Mouse (Mus musculus) gastrocnemius, postnatal 4 days (tissue): ENCODE results near the gene Hoxb2. TPM values are rescaled to one million over a fixed set of nuclear protein-coding genes. Genes with fewer than 3 reads are reported as not detected.

Experiments
- DNase-seq, 2 experiments: peaks; one replicate each; pipeline ENCODE4 v3.0.0; 2021 to 2022; ENCODE audit warnings: low spot score in 2 of 2, mixed read lengths in 2 of 2
- total RNA-seq, 2 experiments: library from RNA; stranded (reverse); gene quantifications; 2 replicates each; pipeline ENCODE4 v1.2.3; 2021

Hoxb2 gene
- total RNA-seq, 2 experiments from 2014 or later, result 0.44 to 0.93 TPM

DNA sequence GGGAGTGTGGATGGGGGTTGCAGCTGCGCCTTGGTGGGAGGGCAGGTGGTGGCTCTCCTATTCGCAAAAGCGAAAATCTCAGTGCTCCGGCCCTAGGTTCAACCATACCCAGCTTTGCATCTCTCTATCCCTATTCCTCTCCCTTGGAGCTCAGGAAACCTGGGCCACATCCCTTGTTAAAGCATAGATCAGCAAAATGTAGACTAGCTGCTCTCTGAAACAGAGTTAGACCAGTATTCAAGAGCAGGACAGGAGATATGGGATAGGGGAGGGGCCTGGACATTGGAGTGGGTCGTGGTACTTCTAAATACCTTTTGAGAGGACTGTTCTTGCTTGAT, 35.0 kb upstream of the Hoxb2 start:
- DNase-seq, result no peak

DNA sequence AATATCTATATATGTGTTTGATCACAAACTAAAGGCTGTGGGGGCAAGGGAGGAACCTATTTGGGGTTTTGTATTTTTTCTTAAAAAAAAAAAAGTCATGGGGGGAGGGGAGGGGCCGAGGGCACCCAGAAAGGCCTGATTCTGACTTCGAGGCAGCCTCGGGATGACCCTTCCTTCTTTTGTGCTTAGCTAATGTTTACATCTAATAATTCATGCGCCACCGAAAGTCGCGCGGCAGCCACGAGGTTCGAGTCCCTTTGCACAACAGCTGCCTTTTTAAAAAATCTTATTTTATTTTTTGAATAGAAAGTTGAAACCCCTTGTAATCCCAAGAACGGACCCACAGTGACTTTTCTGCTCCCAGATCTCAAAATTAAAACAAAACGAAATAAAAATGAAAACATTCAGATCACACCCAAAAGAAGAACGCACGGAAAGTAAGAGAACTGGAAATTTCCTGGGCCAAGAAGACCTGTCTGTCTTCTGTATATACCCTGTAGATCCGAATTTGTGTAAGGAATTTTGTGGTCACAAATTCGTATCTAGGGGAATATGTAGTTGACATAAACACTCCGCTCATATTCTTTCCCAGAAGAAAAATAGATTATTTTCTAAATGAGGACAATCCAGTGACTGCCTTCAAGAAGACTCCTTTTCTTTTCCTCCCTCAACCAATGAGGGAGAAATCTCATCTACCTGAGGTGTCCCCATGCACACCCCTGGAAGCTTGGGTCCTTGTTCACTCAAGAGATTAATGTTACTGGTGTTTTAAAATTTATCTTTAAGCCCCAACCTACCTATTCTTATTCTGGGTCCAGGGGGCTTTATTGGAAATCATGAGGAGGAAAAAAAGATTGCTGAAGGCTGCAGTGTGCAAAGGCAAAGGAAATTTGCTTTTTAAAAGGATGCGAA, 33.4 kb upstream of the Hoxb2 start:
- DNase-seq, result no peak

DNA sequence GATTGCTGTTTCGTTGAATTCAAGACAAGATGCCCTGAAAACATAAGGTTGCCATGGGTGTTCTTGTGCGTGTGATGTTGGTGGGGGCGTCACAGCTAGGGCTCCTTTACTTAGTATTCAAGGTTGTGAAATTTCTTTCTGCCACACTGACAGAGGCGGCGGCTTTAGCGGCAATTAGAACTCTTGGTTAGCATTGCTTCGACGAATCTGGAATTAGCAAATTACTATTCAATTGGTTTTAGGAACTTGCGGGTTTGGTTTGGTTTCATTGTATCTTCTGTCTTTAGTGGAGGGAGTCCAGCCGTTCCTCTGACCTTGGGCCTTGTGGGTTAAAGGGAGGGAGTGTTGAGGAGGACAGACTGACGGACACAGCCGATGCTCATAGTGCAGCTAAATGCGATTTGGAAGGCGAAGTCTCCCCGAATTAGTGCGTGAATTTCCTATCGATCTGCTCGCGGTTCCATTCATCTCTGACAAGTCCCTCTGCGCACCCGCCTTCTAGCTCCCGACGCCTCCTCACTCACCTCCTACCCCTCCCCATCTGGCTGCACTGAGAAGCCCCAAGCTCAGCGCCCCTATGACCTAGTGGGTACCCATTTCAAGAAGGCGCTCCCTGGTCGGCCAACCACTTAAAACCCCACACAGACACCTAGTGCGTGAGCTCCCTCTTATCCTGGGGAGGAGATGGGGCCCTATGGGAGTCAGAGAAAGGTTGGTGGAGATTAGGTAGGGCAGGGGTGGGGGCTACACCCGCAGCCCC, 32.5 kb upstream of the Hoxb2 start, which contains the start of gene Hoxb4:
TSS of gene Hoxb4 (plus strand) at position 660 of the 760 bp plus-strand sequence.
- DNase-seq, result no peak

DNA sequence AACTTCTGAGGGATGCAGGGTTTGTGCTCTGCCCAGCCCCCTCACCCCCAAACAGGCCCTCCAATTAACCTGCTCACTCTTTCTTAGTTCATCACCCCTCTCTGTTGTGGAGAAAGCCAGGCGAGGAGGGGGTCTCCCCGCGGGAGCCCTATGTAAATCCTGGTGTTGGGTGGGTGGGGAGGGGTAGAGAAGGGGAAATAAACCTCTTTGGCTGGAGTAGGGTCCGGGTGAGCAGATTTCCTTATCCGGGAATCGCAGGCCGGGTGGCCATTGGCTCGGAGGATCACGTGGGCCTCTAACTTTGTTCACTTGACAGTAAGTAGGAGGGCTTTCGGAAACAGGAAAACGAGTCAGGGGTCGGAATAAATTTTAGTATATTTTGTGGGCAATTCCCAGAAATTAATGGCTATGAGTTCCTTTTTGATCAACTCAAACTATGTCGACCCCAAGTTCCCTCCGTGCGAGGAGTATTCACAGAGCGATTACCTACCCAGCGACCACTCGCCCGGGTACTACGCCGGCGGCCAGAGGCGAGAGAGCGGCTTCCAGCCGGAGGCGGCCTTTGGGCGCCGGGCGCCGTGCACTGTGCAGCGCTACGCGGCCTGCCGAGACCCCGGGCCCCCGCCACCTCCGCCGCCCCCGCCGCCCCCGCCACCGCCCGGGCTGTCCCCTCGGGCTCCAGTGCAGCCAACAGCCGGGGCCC, 31.8 kb upstream of the Hoxb2 start:
- no peak for DNase-seq

DNA sequence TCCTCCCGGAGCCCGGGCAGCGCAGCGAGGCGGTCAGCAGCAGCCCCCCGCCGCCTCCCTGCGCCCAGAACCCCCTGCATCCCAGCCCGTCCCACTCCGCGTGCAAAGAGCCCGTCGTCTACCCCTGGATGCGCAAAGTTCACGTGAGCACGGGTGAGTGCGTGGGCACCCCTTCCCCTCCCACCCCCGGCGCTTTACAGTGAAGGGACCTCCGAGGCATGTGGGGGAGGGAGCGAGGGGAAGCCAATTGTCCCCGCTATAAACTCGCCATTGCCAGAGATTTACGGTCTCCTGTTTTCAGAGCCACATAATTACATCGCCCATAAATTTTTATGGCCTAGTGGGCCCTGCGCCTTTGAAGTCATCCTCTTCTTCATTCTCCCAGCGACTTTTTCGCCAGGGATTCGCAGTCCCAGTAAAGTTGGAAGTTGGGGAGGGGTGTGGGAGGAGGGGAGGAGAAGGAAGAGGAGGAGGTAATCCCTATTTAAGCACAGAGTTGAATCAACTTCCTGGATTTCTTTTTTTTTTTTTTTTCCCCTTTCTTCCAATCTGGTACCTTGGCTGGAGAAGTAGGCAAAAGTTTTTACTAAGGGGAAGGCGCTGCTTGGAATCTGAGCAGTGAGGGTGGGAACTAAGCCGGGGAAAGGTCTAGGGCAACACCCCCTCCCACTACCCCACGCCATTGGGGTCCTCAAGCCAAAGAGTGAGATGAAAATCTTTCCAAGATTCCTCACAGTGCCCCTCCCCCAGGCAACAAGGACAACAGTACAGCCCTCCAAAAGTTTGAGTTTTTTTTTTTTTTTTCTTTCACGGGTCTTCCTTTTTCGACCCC, 31.0 kb upstream of the Hoxb2 start:
- DNase-seq, result no peak

DNA sequence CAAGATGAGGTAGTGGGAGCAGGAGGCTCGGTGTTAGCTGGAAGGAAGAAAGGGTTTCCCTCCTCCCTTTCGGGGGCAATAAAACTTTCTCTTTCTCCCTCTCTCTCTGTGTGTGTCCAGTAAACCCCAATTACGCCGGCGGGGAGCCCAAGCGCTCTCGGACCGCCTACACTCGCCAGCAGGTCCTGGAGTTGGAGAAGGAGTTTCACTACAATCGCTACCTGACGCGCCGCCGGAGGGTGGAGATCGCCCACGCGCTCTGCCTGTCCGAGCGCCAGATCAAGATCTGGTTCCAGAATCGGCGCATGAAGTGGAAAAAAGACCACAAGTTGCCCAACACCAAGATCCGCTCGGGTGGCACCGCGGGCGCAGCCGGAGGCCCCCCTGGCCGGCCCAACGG, 30.4 kb upstream of the Hoxb2 start:
- DNase-seq, result no peak

DNA sequence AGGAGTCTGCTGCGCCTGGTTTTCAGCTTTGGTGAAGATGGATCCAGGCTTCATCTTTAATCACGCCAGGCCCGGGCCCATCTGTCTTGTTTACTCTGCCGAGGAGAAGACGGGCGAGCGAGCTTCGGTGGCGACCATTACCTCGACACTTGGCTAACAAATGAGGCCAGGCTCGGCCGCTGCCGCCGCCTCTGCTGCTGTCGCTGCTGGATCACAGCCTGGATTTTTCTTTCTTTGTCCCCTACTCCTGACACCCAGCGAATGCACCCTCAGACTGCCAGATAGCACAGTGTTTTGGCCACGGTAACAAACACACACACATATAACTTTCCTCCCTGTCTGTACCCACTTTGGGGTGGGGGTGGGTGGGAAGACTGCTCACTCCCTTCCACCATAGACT, 29.6 kb upstream of the Hoxb2 start:
- DNase-seq, result no peak

DNA sequence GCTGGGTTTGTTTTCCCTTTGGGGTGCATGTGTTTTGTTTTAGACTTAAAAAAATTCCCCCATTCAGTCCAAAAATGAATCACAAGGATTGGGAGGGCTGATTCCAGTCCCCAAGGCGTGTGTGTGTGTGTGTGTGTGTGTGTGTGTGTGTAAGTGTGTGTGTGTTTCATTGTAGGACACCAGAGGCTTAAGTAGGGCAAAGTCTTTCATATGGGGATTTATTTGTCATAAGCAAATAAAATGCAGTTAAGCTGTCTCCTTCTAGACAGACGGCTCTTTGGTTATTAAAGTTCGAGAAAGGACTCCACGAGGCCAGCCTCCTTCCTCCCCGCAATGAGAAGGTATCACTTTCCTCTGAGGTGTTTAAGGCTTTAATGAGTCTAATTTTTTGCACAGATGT, 28.5 kb upstream of the Hoxb2 start:
- DNase-seq, result no peak

DNA sequence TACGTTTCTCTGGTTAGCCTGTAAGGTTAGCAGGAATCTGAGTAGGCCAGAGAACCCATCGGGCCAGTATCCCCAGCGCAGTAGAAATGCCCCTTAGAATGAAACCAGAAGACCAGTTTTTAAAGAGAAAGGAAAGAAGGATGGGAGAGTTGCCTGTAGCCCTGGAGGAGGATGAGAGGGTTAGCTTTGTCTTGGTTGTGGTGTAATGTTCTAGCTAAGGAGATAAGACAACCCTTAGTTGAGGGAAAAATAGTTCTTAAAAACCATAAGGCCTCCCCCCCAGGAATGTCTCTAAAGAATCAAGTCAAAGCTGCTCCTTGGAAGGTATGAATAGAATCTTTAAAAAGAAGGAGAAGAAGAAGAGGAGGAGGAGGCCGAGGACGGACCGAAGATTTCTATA, 27.6 kb upstream of the Hoxb2 start:
- no peak for DNase-seq

DNA sequence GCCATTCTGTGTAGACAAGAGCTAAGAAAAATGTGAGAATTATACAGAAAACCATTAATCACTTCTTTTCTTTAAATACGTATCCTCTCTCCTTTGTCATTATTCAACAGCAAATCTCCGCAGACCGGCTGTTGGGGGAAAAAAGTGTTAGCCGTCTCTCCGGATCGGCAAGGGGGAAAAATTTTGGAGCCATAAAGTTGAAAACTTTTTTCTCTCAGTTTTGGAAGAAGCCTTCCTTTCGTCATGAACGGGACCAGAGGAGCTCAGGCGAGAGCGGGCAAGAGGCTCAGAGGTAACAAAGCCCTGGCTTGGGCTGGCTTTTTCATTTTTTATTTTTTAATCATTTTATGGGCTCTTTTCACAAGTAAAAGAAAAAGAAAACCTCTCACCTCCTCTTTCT, 27.2 kb upstream of the Hoxb2 start, which contains the start of gene Hoxb3:
TSS of gene Hoxb3 (plus strand) at position 173 of the 400 bp plus-strand sequence.
- DNase-seq, result no peak

DNA sequence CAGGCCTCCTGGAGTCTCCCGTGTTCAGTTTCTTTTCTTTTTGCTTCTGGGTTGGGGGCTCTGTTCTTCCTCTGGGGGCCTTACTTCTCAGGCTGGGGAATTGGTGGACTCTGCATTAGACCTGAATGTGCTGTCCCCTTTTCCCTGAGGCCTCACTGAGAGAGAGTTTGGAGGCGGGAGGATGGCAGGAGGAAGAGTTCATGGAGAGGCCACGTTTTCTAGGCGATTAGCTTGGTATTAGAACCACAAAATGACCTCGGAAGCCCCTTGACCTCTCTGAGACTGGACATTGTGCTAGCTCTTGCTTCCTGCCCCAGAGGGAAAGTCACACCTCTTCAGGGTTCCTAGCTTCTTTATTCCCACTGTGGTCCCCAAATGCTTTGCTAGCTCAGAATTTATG, 26.2 kb upstream of the Hoxb2 start:
- no peak for DNase-seq

DNA sequence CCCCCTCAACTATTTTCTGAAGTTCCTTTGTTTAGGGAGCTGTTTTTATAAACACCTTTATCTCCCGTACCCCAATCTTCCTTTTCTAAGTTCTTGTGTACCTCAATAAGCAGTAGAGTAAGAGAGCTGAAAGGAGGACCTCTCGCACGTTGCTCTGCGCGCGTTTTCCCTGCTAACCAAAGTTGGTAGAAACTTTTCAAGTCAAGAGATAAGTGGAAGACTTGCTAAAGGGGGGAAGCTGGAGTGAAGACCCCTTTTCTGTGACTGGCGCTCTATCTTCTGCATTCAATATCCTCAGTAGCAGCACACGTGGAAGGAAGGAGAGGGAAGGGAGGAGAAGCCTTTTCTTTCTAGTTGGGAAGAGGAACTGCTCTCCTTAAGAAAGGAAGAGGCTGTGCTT, 25.4 kb upstream of the Hoxb2 start:
- no peak for DNase-seq

DNA sequence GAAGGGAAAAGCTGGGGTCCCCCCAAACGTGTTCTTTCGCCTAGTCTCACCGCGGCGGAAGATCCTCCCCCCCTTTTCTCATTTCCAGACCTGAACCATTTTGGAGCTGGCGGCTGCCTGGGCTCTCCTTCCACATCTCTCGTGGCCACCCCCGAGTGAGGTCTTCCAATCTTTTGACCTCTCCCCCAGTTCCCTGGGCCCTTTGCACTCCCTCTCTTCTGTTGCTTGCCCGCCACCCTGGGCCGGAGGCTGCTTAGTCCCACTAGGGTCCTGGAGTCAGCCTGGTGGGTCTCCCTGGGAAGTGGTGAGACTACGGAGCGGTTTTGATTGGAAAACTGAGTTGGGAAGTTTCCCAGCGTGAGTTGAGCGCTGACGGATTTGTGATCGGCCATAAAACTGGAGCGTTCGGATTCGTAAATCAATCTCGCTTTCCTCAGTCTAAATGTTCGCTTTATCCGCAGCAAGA, 24.5 kb upstream of the Hoxb2 start:
- DNase-seq, result no peak

DNA sequence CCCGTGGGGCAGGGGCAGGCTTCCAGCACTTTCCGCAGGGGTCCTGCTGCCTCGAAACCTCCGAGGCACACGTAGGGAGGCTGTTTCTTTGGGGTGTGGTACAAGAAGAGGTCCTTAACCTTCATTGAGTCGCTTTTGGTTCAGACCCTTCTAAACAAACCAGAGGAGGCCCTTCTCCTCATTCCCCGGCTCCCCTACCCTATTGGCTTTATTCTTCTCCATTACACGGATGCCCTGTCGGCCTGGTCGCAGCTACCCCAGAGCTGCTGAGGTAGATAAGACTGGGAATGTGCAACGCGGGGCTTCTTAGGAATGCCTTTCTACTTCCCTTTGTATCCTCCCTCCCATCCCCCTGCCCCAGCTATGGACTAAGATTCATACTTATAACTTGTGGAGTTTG, 23.6 kb upstream of the Hoxb2 start:
- DNase-seq, result no peak

DNA sequence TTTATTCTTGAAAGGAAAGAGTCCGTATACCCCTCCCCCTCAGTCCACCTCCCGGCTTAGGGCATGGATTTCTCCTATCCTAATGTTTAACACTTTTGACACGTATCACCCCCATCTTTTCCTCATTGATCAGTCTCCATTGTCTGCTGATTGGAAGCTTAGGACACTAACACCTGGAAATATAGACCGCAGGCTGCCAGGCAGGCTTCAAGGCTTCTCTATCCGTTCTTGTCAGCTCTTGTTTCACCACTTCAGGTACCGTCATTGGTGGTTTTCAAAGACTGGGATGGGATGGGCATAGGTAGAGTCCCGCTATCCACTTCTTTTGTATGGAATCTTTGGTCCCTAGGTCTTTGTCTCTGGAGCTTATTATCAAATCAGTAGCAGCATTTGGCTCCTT, 23.2 kb upstream of the Hoxb2 start:
- no peak for DNase-seq

DNA sequence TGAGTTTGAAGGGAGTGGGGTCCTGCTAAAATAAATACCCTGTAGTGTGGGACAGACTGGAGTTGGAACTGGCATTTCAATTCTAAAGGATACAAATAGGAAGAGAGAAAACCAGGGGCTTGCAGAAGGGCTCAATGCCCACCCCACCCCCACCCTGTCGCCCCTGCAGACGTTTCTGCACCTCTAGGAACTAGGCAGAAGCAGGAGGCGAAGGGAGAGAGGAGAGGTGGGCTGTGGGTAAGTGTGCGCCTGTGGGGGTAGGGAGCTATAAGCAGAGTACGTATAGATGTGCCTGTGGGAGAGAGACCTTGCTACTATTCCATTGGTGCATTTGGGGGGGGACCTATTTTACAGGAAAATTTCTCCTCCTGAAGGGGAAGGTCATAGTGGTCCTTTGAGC, 22.6 kb upstream of the Hoxb2 start:
- DNase-seq, result no peak

DNA sequence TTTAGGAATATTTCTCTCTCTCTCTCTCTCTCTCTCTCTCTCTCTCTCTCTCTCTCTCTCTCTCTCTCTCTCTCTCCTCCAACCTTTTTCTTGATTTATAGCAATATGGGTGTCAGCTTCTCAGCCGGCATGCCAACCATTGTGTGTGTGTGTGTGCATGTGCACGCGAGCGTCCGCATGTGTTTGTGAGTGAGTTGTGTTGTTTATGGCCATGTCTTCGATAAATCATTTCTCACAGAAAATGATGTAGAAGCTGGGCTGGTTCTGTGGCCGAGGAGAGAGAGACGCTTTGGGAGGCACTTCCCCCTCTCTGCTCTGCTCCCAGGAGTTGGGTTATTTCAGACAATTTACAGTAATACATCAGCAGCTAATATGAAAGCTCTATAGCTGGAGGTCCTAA, 21.7 kb upstream of the Hoxb2 start:
- DNase-seq, result no peak

DNA sequence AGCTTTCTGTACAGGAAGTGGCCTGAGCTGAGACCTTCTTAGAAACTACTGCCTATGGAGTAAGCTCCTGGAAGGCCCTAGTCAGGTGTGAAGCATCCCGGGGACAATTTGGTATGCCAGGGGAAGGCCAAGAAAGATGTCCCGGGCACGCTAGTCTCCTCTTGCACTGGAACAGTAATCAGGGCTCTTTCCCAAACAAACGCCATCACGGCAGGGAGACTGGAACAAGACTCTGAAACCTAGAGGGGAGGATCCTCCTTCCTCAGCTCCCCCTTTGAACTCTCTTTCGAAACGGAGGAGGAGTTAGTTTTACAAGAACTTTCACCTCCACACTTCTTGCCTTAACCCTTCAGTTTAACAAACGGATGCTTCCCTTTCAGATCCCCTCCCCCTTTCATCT, 18.2 kb upstream of the Hoxb2 start:
- DNase-seq, result no peak

DNA sequence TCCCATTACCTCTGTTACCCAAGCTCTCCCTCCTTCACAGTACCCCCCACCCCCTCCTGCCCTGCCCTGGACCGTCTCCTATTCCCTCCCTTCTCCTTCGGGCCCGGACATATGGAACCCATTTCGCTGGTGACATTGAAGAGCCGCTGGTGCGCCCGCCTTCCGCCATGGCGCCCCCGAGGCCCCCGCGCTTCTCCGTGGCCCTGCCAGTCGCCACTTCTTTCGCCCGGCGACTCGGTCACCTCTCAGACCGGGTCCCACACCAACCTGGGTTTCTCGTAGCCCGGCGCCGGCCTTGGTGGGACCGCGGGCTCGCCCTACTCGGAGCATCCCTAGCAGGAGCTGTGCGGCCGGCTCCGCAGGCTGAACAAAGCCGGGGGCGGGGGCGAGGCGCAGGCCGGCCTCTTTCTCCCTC, 17.7 kb upstream of the Hoxb2 start:
- no peak for DNase-seq

DNA sequence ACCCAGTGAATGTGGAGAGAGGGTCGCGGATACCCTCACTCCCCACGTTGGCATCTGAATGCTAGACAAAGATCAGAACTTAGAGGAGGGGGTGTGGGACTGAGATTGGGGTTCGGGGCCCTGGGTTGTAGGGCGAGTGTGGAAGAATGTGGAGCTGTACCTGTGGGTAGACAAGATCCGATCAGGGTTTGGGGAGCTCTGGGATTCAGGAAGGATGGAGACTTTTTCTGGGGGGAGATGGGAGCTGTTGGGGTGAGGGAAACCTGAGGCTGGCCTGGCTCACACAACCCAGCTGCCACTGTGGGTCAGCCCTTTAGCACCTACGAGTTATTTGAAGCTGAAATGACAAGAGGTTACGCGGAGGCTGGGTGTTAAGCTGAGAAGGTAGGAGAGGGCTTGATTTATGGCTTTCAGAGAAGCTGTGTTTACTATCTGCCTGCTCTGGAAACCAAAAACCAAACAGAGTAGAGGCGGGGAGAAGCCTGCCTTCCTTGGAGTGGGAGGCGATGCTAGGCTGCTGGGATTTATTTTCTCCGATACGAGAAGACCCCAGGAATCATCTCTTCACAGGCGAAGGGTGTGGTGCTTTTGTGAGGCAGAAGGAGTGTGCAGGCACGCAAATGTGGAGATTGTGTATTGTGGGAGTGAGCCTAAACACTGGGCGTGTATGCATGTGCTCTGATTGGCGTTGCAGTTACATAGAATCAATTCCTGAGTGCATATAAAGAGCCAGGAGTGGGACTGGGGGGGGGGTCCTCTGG, 16.9 kb upstream of the Hoxb2 start:
- DNase-seq, result no peak
